34 mouse cellular contexts compared by ENCODE assay signal in the genomic region with DNA sequence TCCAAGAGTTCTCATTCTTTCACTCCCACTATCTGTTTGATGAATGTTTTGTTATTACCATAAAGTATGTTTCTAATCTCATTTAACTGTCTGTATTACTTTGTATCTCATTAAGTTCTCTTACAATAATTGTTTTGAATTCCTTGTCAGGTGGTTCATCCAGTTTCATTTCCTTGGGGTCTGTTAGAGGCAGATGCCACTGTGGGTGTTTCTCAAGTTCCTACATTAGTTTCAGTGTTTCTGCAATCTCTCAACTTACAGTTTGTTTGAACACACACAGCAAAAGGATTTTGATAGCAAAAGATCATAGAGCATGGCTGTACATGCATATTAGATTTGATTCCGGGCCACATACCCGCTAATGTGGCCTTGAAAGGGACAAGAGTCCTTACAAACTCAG.
"Had no signal": no experiment of that assay in that cellular context is flagged by ENCODE, and none has a peak within 500 bp of the region (broad histone marks: within the 10 kb centered on the region; RNA-seq: fewer than 3 reads in every experiment).

No protein-coding gene starts in this region.

- H3K36me3 ChIP-seq: heart, embryonic 10.5 days; heart, embryonic 12.5 days; heart, embryonic 13.5 days; heart, embryonic 15.5 days; hindbrain, embryonic 10.5 days; hindbrain, embryonic 12.5 days; hindbrain, embryonic 13.5 days; hindbrain, embryonic 15.5 days; intestine, embryonic 15.5 days; kidney, embryonic 15.5 days had no signal

- ATAC-seq: hindbrain, embryonic 16.5 days; hindbrain, postnatal 0 days; inflammation-experienced regulatory T-cells, adult 6 months; intestine, embryonic 15.5 days; intestine, postnatal 0 days had no signal

- H3K4me3 ChIP-seq: heart, embryonic 10.5 days; heart, embryonic 12.5 days; heart, embryonic 13.5 days; heart, embryonic 15.5 days; hindbrain, embryonic 10.5 days; hindbrain, embryonic 12.5 days; hindbrain, embryonic 13.5 days; hindbrain, embryonic 15.5 days; intestine, embryonic 15.5 days; kidney, embryonic 15.5 days; layer of hippocampus, adult 2 months had no signal

- H3K9ac ChIP-seq: heart, embryonic 12.5 days; heart, embryonic 13.5 days; heart, embryonic 15.5 days; hindbrain, embryonic 12.5 days; hindbrain, embryonic 13.5 days; hindbrain, embryonic 14.5 days; hindbrain, embryonic 15.5 days; intestine, embryonic 15.5 days; kidney, embryonic 15.5 days had no signal

- DNase-seq: heart, postnatal 10 days; heart, postnatal 14 days; heart, postnatal 36 days; heart, postnatal 4 days; kidney, adult 11 months; kidney, adult 18-20 months; kidney, adult 2 months; kidney, adult 8-10 months; kidney, adult 9 months; kidney, postnatal 10 days; kidney, postnatal 14 days; kidney, postnatal 25 days; kidney, postnatal 36 days; kidney, postnatal 4 days; layer of hippocampus, adult 9-11 months; layer of hippocampus, postnatal 36 days had no signal

- H3K9me3 ChIP-seq: heart, embryonic 10.5 days; heart, embryonic 12.5 days; heart, embryonic 13.5 days; heart, embryonic 15.5 days; hindbrain, embryonic 10.5 days; hindbrain, embryonic 12.5 days; hindbrain, embryonic 13.5 days; hindbrain, embryonic 15.5 days; intestine, embryonic 15.5 days; kidney, embryonic 15.5 days had no signal

- H3K27me3 ChIP-seq: heart, embryonic 12.5 days; heart, embryonic 13.5 days; heart, embryonic 15.5 days; hindbrain, embryonic 12.5 days; hindbrain, embryonic 13.5 days; hindbrain, embryonic 15.5 days; intestine, embryonic 15.5 days; kidney, embryonic 15.5 days had no signal

- H3K4me2 ChIP-seq: heart, embryonic 11.5 days; heart, embryonic 12.5 days; heart, embryonic 13.5 days; heart, embryonic 15.5 days; hindbrain, embryonic 12.5 days; hindbrain, embryonic 13.5 days; hindbrain, embryonic 14.5 days; hindbrain, embryonic 15.5 days; intestine, embryonic 15.5 days; kidney, embryonic 15.5 days had no signal

- H3K4me1 ChIP-seq: heart, embryonic 10.5 days; heart, embryonic 12.5 days; heart, embryonic 13.5 days; heart, embryonic 15.5 days; hindbrain, embryonic 10.5 days; hindbrain, embryonic 12.5 days; hindbrain, embryonic 13.5 days; hindbrain, embryonic 15.5 days; intestine, embryonic 15.5 days; kidney, embryonic 15.5 days had no signal

- H3K27ac ChIP-seq: heart, embryonic 10.5 days; heart, embryonic 13.5 days; heart, embryonic 15.5 days; hindbrain, embryonic 10.5 days; hindbrain, embryonic 12.5 days; hindbrain, embryonic 13.5 days; hindbrain, embryonic 14.5 days; hindbrain, embryonic 15.5 days; hindbrain, postnatal 0 days; intestine, embryonic 15.5 days; kidney, embryonic 15.5 days; kidney, postnatal 0 days; layer of hippocampus, adult 2 months had no signal
